Mouse (Mus musculus) myocyte (in vitro differentiated cells): ENCODE measurements around the gene Tyw5. TPM values are rescaled to one million over a fixed set of nuclear protein-coding genes. Genes with fewer than 3 reads are reported as not detected.
A peak's percentile ranks its signal among the peaks of the same experiment; 100 is the strongest.

Experiments used
- H3K27me3 ChIP-seq: one replicate; pipeline ENCODE4 v1.6.1; 2011; ENCODE audit not compliant: control insufficient read depth, insufficient read depth, insufficient read length
- H3K36me3 ChIP-seq: one replicate; pipeline ENCODE4 v1.6.1; 2011; ENCODE audit not compliant: control insufficient read depth, insufficient read depth
- H3K4me2 ChIP-seq: one replicate; pipeline ENCODE4 v1.6.1; 2011; ENCODE audit warnings: low read depth, control low read depth
- H3K4me3 ChIP-seq: one replicate; pipeline ENCODE4 v1.5.1; 2011; ENCODE audit warnings: mild to moderate bottlenecking, control low read depth, moderate library complexity
- H3K79me2 ChIP-seq: one replicate; pipeline ENCODE4 v1.6.1; 2011; ENCODE audit not compliant: control insufficient read depth, insufficient read depth
- H3ac ChIP-seq: one replicate; pipeline ENCODE4 v1.6.1; 2011; ENCODE audit not compliant: control insufficient read depth, insufficient read length
- E2F4 ChIP-seq: IDR thresholded peaks from one replicate; pipeline ENCODE4 v1.6.1; 2011; ENCODE audit warnings: mild to moderate bottlenecking, control low read depth, moderate library complexity; ENCODE audit not compliant: insufficient read depth
- USF1 ChIP-seq: IDR thresholded peaks from one replicate; pipeline ENCODE4 v1.6.1; 2011; ENCODE audit warnings: low read depth, mild to moderate bottlenecking, control low read depth, moderate library complexity
- polyA plus RNA-seq: library from polyadenylated mRNA; unstranded; fragments of >200 nt; fragmentation: generic; extraction: Trizol; gene quantifications from one replicate; pipeline ENCODE4 v1.2.1, GENCODE M21; 2012; ENCODE audit warnings: missing spikeins

Gene Tyw5
- polyA plus RNA-seq, 1 experiment: 6.4 TPM

DNA sequence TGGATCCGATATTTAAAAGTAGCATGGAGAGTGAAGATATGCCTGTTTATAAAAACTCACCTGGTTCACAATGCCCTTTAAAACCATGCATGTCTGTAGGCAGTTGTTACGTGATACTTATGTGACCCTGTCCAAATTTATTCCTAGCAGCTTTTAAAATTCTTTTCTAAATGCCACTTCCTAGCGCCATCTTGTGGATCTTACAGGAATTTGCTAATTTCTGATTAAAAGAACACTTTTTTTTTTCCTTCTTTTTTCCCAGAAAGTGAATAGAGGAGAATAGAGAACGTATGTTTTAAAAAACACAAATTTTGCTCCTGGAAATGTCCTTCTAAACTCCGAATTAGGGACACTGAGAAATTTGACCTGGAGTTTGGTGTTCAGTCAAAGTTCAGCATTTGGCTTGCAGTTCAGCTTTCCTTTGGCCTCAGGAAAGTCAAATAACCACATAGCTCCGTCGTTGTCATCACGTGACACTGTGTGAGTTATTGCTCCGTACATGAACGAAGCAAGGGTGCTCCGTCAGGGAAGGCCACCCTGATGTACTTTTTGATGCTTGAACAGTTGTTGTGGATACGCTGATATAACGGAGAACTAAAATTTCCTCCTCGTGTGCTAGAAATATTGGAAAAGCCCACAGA is 67.6 kb downstream of the Tyw5 start:
- H3K27me3 ChIP-seq: peaks cover 6% of the 10 kb centered on the region
- peak overlapping the region; percentile 50 for H3K4me2 ChIP-seq
- H3K79me2 ChIP-seq: no peaks in the 10 kb centered on the region
- H3K36me3 ChIP-seq: no peaks in the 10 kb centered on the region
- H3K4me3 ChIP-seq: no peak overlapping the region
- no peak overlapping the region for H3ac ChIP-seq
- TF ChIP-seq E2F4 (no peak), USF1 (peak; percentile 44)

Other genes with a start within 250 kb of the Tyw5 start
- gene 1700066M21Rik, start 29.5 kb downstream of the Tyw5 start, polyA plus RNA-seq: 5.9 TPM
- gene Maip1, start 773 bp downstream of the Tyw5 start, polyA plus RNA-seq: 6.9 TPM